Mouse (Mus musculus) liver, embryonic 16.5 days (tissue): ENCODE data around the gene Rab4b. TPM values are rescaled to one million over a fixed set of nuclear protein-coding genes. Genes with fewer than 3 reads are reported as not detected.

Experiments
- ATAC-seq: fragments of 200-750 bp; cut with Nextera tagmentation; 2 replicates; pipeline ENCODE4 v1.8.0; 2017; ENCODE audit warnings: low read depth, mild to moderate bottlenecking, moderate number of reproducible peaks, moderate library complexity
- H3K27ac ChIP-seq: fragments of 300-500 bp; sonication (generic); 2 replicates; pipeline ENCODE4 v1.5.1; 2014; ENCODE audit warnings: mild to moderate bottlenecking, low read length
- H3K27me3 ChIP-seq: fragments of 300-500 bp; sonication (generic); 2 replicates; pipeline ENCODE4 v1.6.1; 2014; ENCODE audit warnings: low read depth, low read length, mixed read lengths; ENCODE audit not compliant: control insufficient read depth, insufficient read depth
- H3K36me3 ChIP-seq: fragments of 300-500 bp; sonication (generic); 2 replicates; pipeline ENCODE4 v1.6.1; 2014; ENCODE audit warnings: mild to moderate bottlenecking; ENCODE audit not compliant: control insufficient read depth, insufficient read depth
- H3K4me1 ChIP-seq: fragments of 300-500 bp; sonication (generic); 2 replicates; pipeline ENCODE4 v1.6.1; 2014; ENCODE audit warnings: low read depth, low read length, mixed read lengths; ENCODE audit not compliant: control insufficient read depth
- H3K4me2 ChIP-seq: fragments of 300-500 bp; sonication (generic); 2 replicates; pipeline ENCODE4 v1.6.1; 2014; ENCODE audit warnings: low read depth, low read length, mixed read lengths
- H3K4me3 ChIP-seq: fragments of 300-500 bp; sonication (generic); 2 replicates; pipeline ENCODE4 v1.5.1; 2014; ENCODE audit warnings: low read depth, mild to moderate bottlenecking, low read length
- H3K9ac ChIP-seq: fragments of 300-500 bp; sonication (generic); 2 replicates; pipeline ENCODE4 v1.6.1; 2014; ENCODE audit warnings: low read depth, low read length
- H3K9me3 ChIP-seq: fragments of 300-500 bp; sonication (generic); replicated peaks from 2 replicates; pipeline ENCODE4 v1.6.1; 2016; ENCODE audit warnings: low read length; ENCODE audit not compliant: control insufficient read depth
- WGBS: fragments of 180-500 bp; shearing (Covaris S2); extraction: QIAGEN DNeasy Blood & Tissue Kit; methylation state at CpG from one replicate; pipeline ENCODE4 v1.1.7; 2014; ENCODE audit not compliant: insufficient replicate concordance; 5-methylcytosine and 5-hydroxymethylcytosine counted together
- polyA plus RNA-seq: library from polyadenylated mRNA; unstranded; fragments of >200 nt; fragmentation: Nextera tagmentation; extraction: Ambion mirVana; gene quantifications from 2 replicates; pipeline ENCODE4 v1.2.1, GENCODE M21; 2015

The Rab4b gene
- polyA plus RNA-seq, 1 experiment from 2014 or later, result 22.3 TPM

GRCm38 (mm10) chr7:27165007-27165655 is 13.6 kb downstream of the Rab4b start:
- Histone ChIP-seq H3K36me3 (no peaks in the 10 kb centered on the region), H3K27ac (no peak overlapping the region; the same call in 1 of the 2 replicates), H3K27me3 (no peaks in the 10 kb centered on the region), H3K4me3 (peak overlapping the region; percentile 77), H3K9ac (peak overlapping the region; percentile 87), H3K4me2 (peak overlapping the region; percentile 87), H3K9me3 (no peaks in the 10 kb centered on the region), H3K4me1 (peaks cover 60% of the 10 kb centered on the region)
- ATAC-seq, result no peak
- WGBS, result 75% methylated on average over 23 of the region's 23 CpGs

GRCm38 (mm10) chr7:27164112-27164947 is 14.4 kb downstream of the Rab4b start:
- H3K4me2 ChIP-seq, result peak overlapping the region; percentile 87; the same call in 1 of the 2 replicates
- no peak overlapping the region for H3K4me3 ChIP-seq
- H3K9ac ChIP-seq, result no peak overlapping the region
- no peak for ATAC-seq
- WGBS, result 84% methylated on average over 33 of the region's 33 CpGs
- H3K9me3 ChIP-seq, result no peaks in the 10 kb centered on the region
- H3K4me1 ChIP-seq, result peaks cover 60% of the 10 kb centered on the region
- H3K36me3 ChIP-seq, result no peaks in the 10 kb centered on the region; the same call in 1 of the 2 replicates
- no peaks in the 10 kb centered on the region for H3K27me3 ChIP-seq
- H3K27ac ChIP-seq, result no peak overlapping the region

DNA sequence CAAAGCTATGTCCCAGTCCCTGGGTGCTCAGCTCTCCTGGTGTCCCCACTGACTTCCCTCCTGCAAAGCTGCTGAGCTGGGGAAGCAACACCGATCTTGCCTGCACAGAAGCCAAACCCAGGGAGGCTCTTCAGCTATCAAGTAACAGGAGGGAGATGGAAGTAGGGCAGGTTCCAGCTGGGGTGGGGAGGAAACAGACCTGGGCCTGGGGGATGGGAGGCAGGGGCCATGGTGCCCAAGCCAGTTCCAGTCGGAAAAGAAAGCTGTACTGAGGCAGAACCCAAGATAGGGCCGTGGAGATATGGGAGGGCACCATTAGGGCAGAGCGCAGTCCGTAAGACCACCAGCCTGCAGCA is 15.3 kb downstream of the Rab4b start:
- H3K27ac ChIP-seq, result no peak overlapping the region
- peaks cover 8% of the 10 kb centered on the region for H3K36me3 ChIP-seq
- ATAC-seq, result no peak
- H3K4me3 ChIP-seq, result no peak overlapping the region
- no peaks in the 10 kb centered on the region for H3K27me3 ChIP-seq
- 82% methylated on average over 5 of the region's 5 CpGs for WGBS
- peaks cover 56% of the 10 kb centered on the region for H3K4me1 ChIP-seq
- H3K9me3 ChIP-seq, result no peaks in the 10 kb centered on the region
- H3K9ac ChIP-seq, result no peak overlapping the region
- no peak overlapping the region for H3K4me2 ChIP-seq

- H3K9me3 ChIP-seq, result no peaks in the 10 kb centered on the region
Observed at GRCm38 (mm10) chr7:27162780-27163449, 15.8 kb downstream of the Rab4b start.

GRCm38 (mm10) chr7:27161744-27162143 is 17.0 kb downstream of the Rab4b start:
- peaks cover 16% of the 10 kb centered on the region for H3K36me3 ChIP-seq
- H3K4me1 ChIP-seq, result peaks cover 43% of the 10 kb centered on the region
- H3K4me3 ChIP-seq, result no peak overlapping the region
- ATAC-seq, result no peak
- no peak overlapping the region for H3K4me2 ChIP-seq
- no peak overlapping the region for H3K27ac ChIP-seq
- WGBS, result 73% methylated on average over 4 of the region's 4 CpGs
- no peak overlapping the region for H3K9ac ChIP-seq
- no peaks in the 10 kb centered on the region for H3K9me3 ChIP-seq
- H3K27me3 ChIP-seq, result no peaks in the 10 kb centered on the region

More at GRCm38 (mm10) chr7:27162780-27163449, 15.8 kb downstream of the Rab4b start:
- no peak overlapping the region for H3K4me2 ChIP-seq
- no peaks in the 10 kb centered on the region for H3K27me3 ChIP-seq
- no peak for ATAC-seq
- WGBS, result 61% methylated on average over 5 of the region's 5 CpGs
- peaks cover 13% of the 10 kb centered on the region for H3K36me3 ChIP-seq
- H3K4me3 ChIP-seq, result no peak overlapping the region
- H3K9ac ChIP-seq, result no peak overlapping the region
- H3K27ac ChIP-seq, result no peak overlapping the region
- peaks cover 51% of the 10 kb centered on the region for H3K4me1 ChIP-seq

GRCm38 (mm10) chr7:27160921-27161320 is 17.8 kb downstream of the Rab4b start:
- peaks cover 43% of the 10 kb centered on the region for H3K4me1 ChIP-seq
- no peaks in the 10 kb centered on the region for H3K27me3 ChIP-seq
- peaks cover 16% of the 10 kb centered on the region for H3K36me3 ChIP-seq
- WGBS, result 57% methylated on average over 3 of the region's 3 CpGs
- ATAC-seq, result no peak
- H3K4me3 ChIP-seq, result no peak overlapping the region
- H3K4me2 ChIP-seq, result no peak overlapping the region
- H3K27ac ChIP-seq, result no peak overlapping the region
- no peaks in the 10 kb centered on the region for H3K9me3 ChIP-seq
- no peak overlapping the region for H3K9ac ChIP-seq

DNA sequence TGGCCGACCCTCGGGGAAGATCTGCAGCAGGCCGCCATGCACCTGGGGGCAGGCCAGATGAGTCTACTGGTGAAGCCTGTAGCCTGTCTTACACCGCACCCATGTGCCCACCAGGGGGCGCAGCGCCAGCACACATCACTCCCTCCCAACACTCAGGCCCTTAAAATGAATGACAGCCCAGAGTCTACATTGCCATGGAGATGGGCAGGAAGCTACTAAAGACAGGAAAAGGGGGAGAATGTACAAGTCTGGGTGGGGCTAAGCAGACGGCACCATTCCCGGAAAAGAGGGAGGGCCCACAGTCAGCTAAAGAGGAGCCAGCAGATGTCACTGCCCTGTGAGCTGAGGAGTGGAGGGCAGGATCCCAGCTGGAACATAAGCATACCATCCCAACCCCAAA is 18.8 kb downstream of the Rab4b start:
- Histone ChIP-seq H3K9me3 (no peaks in the 10 kb centered on the region), H3K27me3 (no peaks in the 10 kb centered on the region), H3K27ac (no peak overlapping the region), H3K36me3 (peaks cover 16% of the 10 kb centered on the region), H3K4me3 (no peak overlapping the region), H3K4me1 (peaks cover 34% of the 10 kb centered on the region), H3K9ac (no peak overlapping the region), H3K4me2 (no peak overlapping the region)
- WGBS, result 8% methylated on average over 8 of the region's 8 CpGs
- ATAC-seq, result peak; percentile 78

- H3K27me3 ChIP-seq, result no peaks in the 10 kb centered on the region
- H3K9ac ChIP-seq, result no peak overlapping the region
- WGBS, result 70% methylated on average over 6 of the region's 6 CpGs
- H3K36me3 ChIP-seq, result peaks cover 16% of the 10 kb centered on the region
- ATAC-seq, result no peak
- H3K27ac ChIP-seq, result no peak overlapping the region
- H3K9me3 ChIP-seq, result no peaks in the 10 kb centered on the region
- no peak overlapping the region for H3K4me2 ChIP-seq
- H3K4me3 ChIP-seq, result no peak overlapping the region
- H3K4me1 ChIP-seq, result peaks cover 31% of the 10 kb centered on the region
Observed at GRCm38 (mm10) chr7:27159256-27159655, 19.4 kb downstream of the Rab4b start.
